Mouse (Mus musculus): ENCODE data around the gene Iqsec3.

- TF ChIP-seq CTCF (IDR thresholded peaks at IDR 0.05; ENCODE audit: low read depth, low read length) (no peak), POLR2A (IDR thresholded peaks at IDR 0.05; ENCODE audit: borderline replicate concordance, low read depth, low read length) (no peak)
Measured at GRCm38 (mm10) chr6:121462628-121463340, 10.7 kb downstream of the Iqsec3 start.
